In genomic region chr6:91213287-91214218, GRCm38 (mm10) we compare ENCODE assay signal across 11 mouse cellular contexts. TPM values are rescaled to one million over a fixed set of nuclear protein-coding genes. Genes with fewer than 3 reads are reported as not detected.
DNase-seq lines count a peak whose midpoint lies in the region; ATAC-seq and TF ChIP-seq lines count a peak whose summit lies in the region.
"Had no signal": no experiment of that assay in that cellular context is flagged by ENCODE, and none has a peak within 500 bp of the region (broad histone marks: within the 10 kb centered on the region; RNA-seq: fewer than 3 reads in every experiment).

No protein-coding gene starts in this region.

- ATAC-seq in embryonic facial prominence, embryonic 14.5 days (ENCODE audit: low read depth): peak; percentile 4; the same call in 1 of the 2 replicates
- ATAC-seq in intestine, embryonic 14.5 days (replicated peaks; ENCODE audit: low FRiP score, low TSS enrichment, low read depth): no peak
- no peak for ATAC-seq in neural tube, embryonic 12.5 days (ENCODE audit: low FRiP score, low read depth)
- no peak for ATAC-seq in megakaryocyte progenitor cell, adult 5-6 weeks (replicated peaks; ENCODE audit: poor library complexity)
- ATAC-seq: Patski had no signal

- no peak overlapping the region for H3K27ac ChIP-seq in left cerebral cortex, adult 2 months
- peak overlapping the region; percentile 74 for H3K27ac ChIP-seq in embryonic facial prominence, embryonic 14.5 days (replicated peaks; ENCODE audit: low read depth, low read length)
- no peak overlapping the region for H3K27ac ChIP-seq in intestine, embryonic 14.5 days (ENCODE audit: low read depth)
- H3K27ac ChIP-seq in neural tube, embryonic 12.5 days: no peak overlapping the region

- no peak for TF ChIP-seq CTCF in left cerebral cortex, adult 2 months (IDR thresholded peaks at IDR 0.05)

- intact Hi-C loops in left cerebral cortex, adult 2 months (cut with DNase I): no loop called here

- no peaks in the 10 kb centered on the region for H3K36me3 ChIP-seq in embryonic facial prominence, embryonic 14.5 days (ENCODE audit: control insufficient read depth, insufficient read depth, low read length)
- no peaks in the 10 kb centered on the region for H3K36me3 ChIP-seq in intestine, embryonic 14.5 days (ENCODE audit: control insufficient read depth, insufficient read depth, low read length)
- H3K36me3 ChIP-seq in neural tube, embryonic 12.5 days: no peaks in the 10 kb centered on the region

- H3K4me2 ChIP-seq in embryonic facial prominence, embryonic 14.5 days (ENCODE audit: low read depth, low read length): peak overlapping the region; percentile 81
- peak overlapping the region; percentile 57 for H3K4me2 ChIP-seq in intestine, embryonic 14.5 days (ENCODE audit: low read length)
- peak overlapping the region; percentile 62 for H3K4me2 ChIP-seq in neural tube, embryonic 12.5 days (replicated peaks)

- WGBS in embryonic facial prominence, embryonic 14.5 days: 39% methylated on average over 21 of the region's 21 CpGs
- WGBS in intestine, embryonic 14.5 days: 60% methylated on average over 21 of the region's 21 CpGs
- WGBS in neural tube, embryonic 12.5 days: 65% methylated on average over 21 of the region's 21 CpGs

- peak overlapping the region; percentile 18 for H3K4me3 ChIP-seq in left cerebral cortex, adult 2 months
- H3K4me3 ChIP-seq in embryonic facial prominence, embryonic 14.5 days (ENCODE audit: low read depth, low read length): peak overlapping the region; percentile 61
- peak overlapping the region; percentile 37 for H3K4me3 ChIP-seq in intestine, embryonic 14.5 days (ENCODE audit: low read depth, low read length)
- H3K4me3 ChIP-seq in neural tube, embryonic 12.5 days: peak overlapping the region; percentile 34; the same call in 1 of the 2 replicates

- H3K9me3 ChIP-seq in embryonic facial prominence, embryonic 14.5 days (ENCODE audit: control insufficient read depth, low read length): no peaks in the 10 kb centered on the region
- no peaks in the 10 kb centered on the region for H3K9me3 ChIP-seq in intestine, embryonic 14.5 days (ENCODE audit: control insufficient read depth, low read length)
- H3K9me3 ChIP-seq in neural tube, embryonic 12.5 days: no peaks in the 10 kb centered on the region

- H3K27me3 ChIP-seq in embryonic facial prominence, embryonic 14.5 days (replicated peaks; ENCODE audit: control insufficient read depth, insufficient read depth, low read length): no peaks in the 10 kb centered on the region
- H3K27me3 ChIP-seq in intestine, embryonic 14.5 days (replicated peaks; ENCODE audit: control insufficient read depth, insufficient read depth, low read length): peaks cover 6% of the 10 kb centered on the region; the same call in 1 of the 2 replicates
- H3K27me3 ChIP-seq in neural tube, embryonic 12.5 days (replicated peaks): peaks cover 14% of the 10 kb centered on the region
- H3K27me3 ChIP-seq: Patski had no signal

- DNase-seq in left cerebral cortex, adult 2 months (ENCODE audit: extremely low spot score in 1 of 2, low spot score in 2 of 2): no peak
- no peak for DNase-seq in left cerebral cortex, adult 11 months (ENCODE audit: low spot score)
- DNase-seq in embryonic facial prominence, embryonic 14.5 days (ENCODE audit: low spot score): peak; percentile 32
- DNase-seq in intestine, embryonic 14.5 days (ENCODE audit: low spot score): no peak
- no peak for DNase-seq in embryo, embryonic 9.5 days (ENCODE audit: extremely low spot score)
- no peak for DNase-seq in spleen, adult 12 weeks (ENCODE audit: low spot score)
- DNase-seq: layer of hippocampus, adult 9-11 months had no signal

- peak overlapping the region; percentile 75 for H3K9ac ChIP-seq in embryonic facial prominence, embryonic 14.5 days (ENCODE audit: low read depth, low read length)
- no peak overlapping the region for H3K9ac ChIP-seq in intestine, embryonic 14.5 days (ENCODE audit: low read length)
- H3K9ac ChIP-seq in neural tube, embryonic 12.5 days: peak overlapping the region; percentile 53; the same call in 1 of the 2 replicates

- H3K4me1 ChIP-seq in embryonic facial prominence, embryonic 14.5 days (ENCODE audit: control insufficient read depth, insufficient read depth, low read length): peaks cover 54% of the 10 kb centered on the region
- H3K4me1 ChIP-seq in intestine, embryonic 14.5 days (replicated peaks; ENCODE audit: control insufficient read depth, insufficient read depth, low read length): 0 out of 2 replicates have a peak, but pooled peaks cover 3% of the 10 kb centered on the region
- peaks cover 13% of the 10 kb centered on the region for H3K4me1 ChIP-seq in neural tube, embryonic 12.5 days

RNA-seq across cellular contexts. Expression of gene Fbln2, which starts 1.3 kb away (rescaled TPM):
- 1 to 10 TPM; 5.7 to 8.0 TPM for total RNA-seq in left cerebral cortex, adult 2 months (2021)
- 202 and 230 TPM in 2 replicates for polyA plus RNA-seq in embryonic facial prominence, embryonic 14.5 days (2014; fragmentation: Nextera tagmentation; extraction: Ambion mirVana)
- polyA plus RNA-seq in intestine, embryonic 14.5 days (2014; fragmentation: Nextera tagmentation; extraction: Ambion mirVana): 49.0 and 54.6 TPM in 2 replicates
- polyA plus RNA-seq in neural tube, embryonic 12.5 days (2016; fragmentation: Nextera tagmentation; extraction: Ambion mirVana): 30.4 and 30.7 TPM in 2 replicates
- not detected in 2 replicates for total RNA-seq in megakaryocyte progenitor cell, adult 5-6 weeks (2015)
- total RNA-seq in megakaryocyte progenitor cell, adult 5-6 weeks (2017): not detected in 2 replicates
- total RNA-seq: common myeloid progenitor, adult 5-6 weeks had no signal

RNA-seq across cellular contexts. Expression of gene Hdac11, which starts 57.1 kb away (rescaled TPM):
- total RNA-seq in left cerebral cortex, adult 2 months (2021): 100 to 1,000 TPM; 174 to 176 TPM
- polyA plus RNA-seq in embryonic facial prominence, embryonic 14.5 days (2014; fragmentation: Nextera tagmentation; extraction: Ambion mirVana): 15.4 and 15.7 TPM in 2 replicates
- polyA plus RNA-seq in intestine, embryonic 14.5 days (2014; fragmentation: Nextera tagmentation; extraction: Ambion mirVana): 9.6 and 9.7 TPM in 2 replicates
- polyA plus RNA-seq in neural tube, embryonic 12.5 days (2016; fragmentation: Nextera tagmentation; extraction: Ambion mirVana): 19.1 and 20.5 TPM in 2 replicates
- 0.77 and 1.1 TPM in 2 replicates for total RNA-seq in megakaryocyte progenitor cell, adult 5-6 weeks (2015)
- 1.2 and 1.4 TPM in 2 replicates for total RNA-seq in megakaryocyte progenitor cell, adult 5-6 weeks (2017)
